ENCODE assay signal across 8 mouse cellular contexts in genomic region chr1:36090011-36090721, GRCm38 (mm10). TPM values are rescaled to one million over a fixed set of nuclear protein-coding genes. Genes with fewer than 3 reads are reported as not detected.
DNase-seq lines count a peak whose midpoint lies in the region; ATAC-seq and TF ChIP-seq lines count a peak whose summit lies in the region.

No protein-coding gene starts in this region.

- no peak for ATAC-seq in hindbrain, embryonic 14.5 days (ENCODE audit: low FRiP score)
- 0 out of 2 replicates have a peak, but pooled peaks have one; percentile 9 for ATAC-seq in embryonic facial prominence, embryonic 14.5 days (ENCODE audit: low read depth)
- peak; percentile 4; the same call in 1 of the 2 replicates for ATAC-seq in liver, embryonic 11.5 days (replicated peaks; ENCODE audit: low FRiP score)

- no peaks in the 10 kb centered on the region for H3K9me3 ChIP-seq in hindbrain, embryonic 10.5 days
- no peaks in the 10 kb centered on the region for H3K9me3 ChIP-seq in hindbrain, embryonic 14.5 days (ENCODE audit: control insufficient read depth, low read length)
- peaks cover 4% of the 10 kb centered on the region for H3K9me3 ChIP-seq in embryonic facial prominence, embryonic 14.5 days (ENCODE audit: control insufficient read depth, low read length)
- H3K9me3 ChIP-seq in liver, embryonic 11.5 days (ENCODE audit: control insufficient read depth, low read length) = no peaks in the 10 kb centered on the region

- H3K36me3 ChIP-seq in hindbrain, embryonic 10.5 days = peaks cover 71% of the 10 kb centered on the region
- peaks cover 17% of the 10 kb centered on the region; the same call in 1 of the 2 replicates for H3K36me3 ChIP-seq in hindbrain, embryonic 14.5 days (replicated peaks; ENCODE audit: control insufficient read depth, insufficient read depth)
- H3K36me3 ChIP-seq in embryonic facial prominence, embryonic 14.5 days (ENCODE audit: control insufficient read depth, insufficient read depth, low read length) = peaks cover 38% of the 10 kb centered on the region
- peaks cover 32% of the 10 kb centered on the region for H3K36me3 ChIP-seq in liver, embryonic 11.5 days (ENCODE audit: control insufficient read depth, insufficient read depth, low read length)
- H3K36me3 ChIP-seq in thymus, adult 2 months (ENCODE audit: control insufficient read depth, insufficient read depth, low read length) = peaks cover 11% of the 10 kb centered on the region

- H3K9ac ChIP-seq in hindbrain, embryonic 14.5 days = no peak overlapping the region
- 0 out of 2 replicates have a peak overlapping the region, but pooled peaks have one; percentile 0 for H3K9ac ChIP-seq in embryonic facial prominence, embryonic 14.5 days (ENCODE audit: low read depth, low read length)
- peak overlapping the region; percentile 41 for H3K9ac ChIP-seq in liver, embryonic 11.5 days (ENCODE audit: low read depth, low read length)

- no peaks in the 10 kb centered on the region for H3K27me3 ChIP-seq in hindbrain, embryonic 10.5 days (ENCODE audit: insufficient read depth, poor library complexity, severe bottlenecking)
- no peaks in the 10 kb centered on the region for H3K27me3 ChIP-seq in hindbrain, embryonic 14.5 days (ENCODE audit: control insufficient read depth, insufficient read depth, low read length)
- no peaks in the 10 kb centered on the region for H3K27me3 ChIP-seq in embryonic facial prominence, embryonic 14.5 days (replicated peaks; ENCODE audit: control insufficient read depth, insufficient read depth, low read length)
- no peaks in the 10 kb centered on the region for H3K27me3 ChIP-seq in liver, embryonic 11.5 days (replicated peaks; ENCODE audit: control insufficient read depth, insufficient read depth, low read length)
- no peaks in the 10 kb centered on the region for H3K27me3 ChIP-seq in thymus, adult 2 months (ENCODE audit: control insufficient read depth, insufficient read depth, low read length)

- no peak for DNase-seq in hindbrain, embryonic 10.5 days (ENCODE audit: low spot score)
- DNase-seq in hindbrain, embryonic 14.5 days (ENCODE audit: low spot score) = no peak
- DNase-seq in Muller cell, postnatal 12 days (ENCODE audit: inconsistent ontology term) = peak; percentile 49
- no peak for DNase-seq in embryonic facial prominence, embryonic 14.5 days (ENCODE audit: low spot score)
- DNase-seq in liver, embryonic 11.5 days (ENCODE audit: low spot score) = no peak
- DNase-seq in thymus, adult 2 months = no peak
- no peak for DNase-seq in lung, postnatal 10 days
- DNase-seq in neural tube, embryonic 10.5 days (ENCODE audit: extremely low spot score, low spot score) = no peak

- 74% methylated on average over 6 of the region's 6 CpGs for WGBS in hindbrain, embryonic 10.5 days
- 78% methylated on average over 6 of the region's 6 CpGs for WGBS in hindbrain, embryonic 14.5 days
- 53% methylated on average over 6 of the region's 6 CpGs for whole genome bisulfite sequencing in embryonic facial prominence, embryonic 14.5 days
- 68% methylated on average over 6 of the region's 6 CpGs for WGBS in liver, embryonic 11.5 days
- 90% methylated on average over 6 of the region's 6 CpGs for WGBS in thymus, adult 2 months

- TF ChIP-seq POLR2A in thymus, adult 2 months (IDR thresholded peaks at IDR 0.05; ENCODE audit: control insufficient read depth, extremely low read depth, insufficient read depth, low read length, poor library complexity) = no peak

- H3K4me1 ChIP-seq in hindbrain, embryonic 10.5 days (replicated peaks) = peaks cover 35% of the 10 kb centered on the region
- H3K4me1 ChIP-seq in hindbrain, embryonic 14.5 days (replicated peaks; ENCODE audit: control insufficient read depth, insufficient read depth, low read length) = peaks cover 33% of the 10 kb centered on the region
- peaks cover 18% of the 10 kb centered on the region for H3K4me1 ChIP-seq in embryonic facial prominence, embryonic 14.5 days (ENCODE audit: control insufficient read depth, insufficient read depth, low read length)
- peaks cover 55% of the 10 kb centered on the region for H3K4me1 ChIP-seq in liver, embryonic 11.5 days (replicated peaks; ENCODE audit: control insufficient read depth, insufficient read depth, low read length)
- H3K4me1 ChIP-seq in thymus, adult 2 months (replicated peaks; ENCODE audit: control insufficient read depth, insufficient read depth, low read length) = peaks cover 19% of the 10 kb centered on the region

- H3K4me3 ChIP-seq in hindbrain, embryonic 10.5 days = no peak overlapping the region
- H3K4me3 ChIP-seq in hindbrain, embryonic 14.5 days (replicated peaks; ENCODE audit: low read length) = no peak overlapping the region
- no peak overlapping the region for H3K4me3 ChIP-seq in embryonic facial prominence, embryonic 14.5 days (ENCODE audit: low read depth, low read length)
- no peak overlapping the region for H3K4me3 ChIP-seq in liver, embryonic 11.5 days (ENCODE audit: low read depth, low read length)
- no peak overlapping the region for H3K4me3 ChIP-seq in thymus, adult 2 months (ENCODE audit: control insufficient read depth, insufficient read depth, low read length)

- no peak for TF ChIP-seq CTCF in thymus, adult 2 months (IDR thresholded peaks at IDR 0.05; ENCODE audit: borderline replicate concordance, control insufficient read depth, extremely low read depth, insufficient read depth, low read length, poor library complexity)

- H3K4me2 ChIP-seq in hindbrain, embryonic 14.5 days (replicated peaks) = no peak overlapping the region
- no peak overlapping the region for H3K4me2 ChIP-seq in embryonic facial prominence, embryonic 14.5 days (ENCODE audit: low read depth, low read length)
- H3K4me2 ChIP-seq in liver, embryonic 11.5 days = peak overlapping the region; percentile 4

- peak overlapping the region; percentile 19; the same call in 1 of the 2 replicates for H3K27ac ChIP-seq in hindbrain, embryonic 10.5 days
- no peak overlapping the region for H3K27ac ChIP-seq in hindbrain, embryonic 14.5 days
- no peak overlapping the region for H3K27ac ChIP-seq in embryonic facial prominence, embryonic 14.5 days (replicated peaks; ENCODE audit: low read depth, low read length)
- peak overlapping the region; percentile 68 for H3K27ac ChIP-seq in liver, embryonic 11.5 days (ENCODE audit: low read depth, low read length)
- H3K27ac ChIP-seq in thymus, adult 2 months (ENCODE audit: control insufficient read depth, insufficient read depth, low read length) = no peak overlapping the region

RNA-seq across cellular contexts. Expression of gene Hs6st1, which starts 22.0 kb away (rescaled TPM):
- polyA plus RNA-seq in hindbrain, embryonic 10.5 days (2016; fragmentation: Nextera tagmentation; extraction: Ambion mirVana) = 5.2 and 6.2 TPM in 2 replicates
- polyA plus RNA-seq in hindbrain, embryonic 14.5 days (2014; fragmentation: Nextera tagmentation; extraction: Ambion mirVana) = 18.9 and 20.2 TPM in 2 replicates
- 10.1 and 11.5 TPM in 2 replicates for polyA plus RNA-seq in embryonic facial prominence, embryonic 14.5 days (2014; fragmentation: Nextera tagmentation; extraction: Ambion mirVana)
- polyA plus RNA-seq in liver, embryonic 11.5 days (2014; fragmentation: Nextera tagmentation; extraction: Ambion mirVana) = 11.1 and 15.0 TPM in 2 replicates
- polyA plus RNA-seq in thymus, adult 2 months (2012; rRNA removed) = 125 and 128 TPM in 2 replicates

Comparison
In these comparisons a context has a peak if more than half of its experiments do, and no peak if none do; other contexts are left out.
1. H3K27ac ChIP-seq: peak in hindbrain, embryonic 10.5 days (single experiment) and liver, embryonic 11.5 days (single experiment); none in hindbrain, embryonic 14.5 days (single experiment), embryonic facial prominence, embryonic 14.5 days (single experiment) and thymus, adult 2 months (single experiment).